Mouse (Mus musculus): Measurements from ENCODE around the gene Gemin6. TPM values are rescaled to one million over a fixed set of nuclear protein-coding genes. Genes with fewer than 3 reads are reported as not detected.

Gemin6 gene
- total and polyA plus RNA-seq, 3 experiments: 19.6 to 25.3 TPM; not detected in 1

DNA sequence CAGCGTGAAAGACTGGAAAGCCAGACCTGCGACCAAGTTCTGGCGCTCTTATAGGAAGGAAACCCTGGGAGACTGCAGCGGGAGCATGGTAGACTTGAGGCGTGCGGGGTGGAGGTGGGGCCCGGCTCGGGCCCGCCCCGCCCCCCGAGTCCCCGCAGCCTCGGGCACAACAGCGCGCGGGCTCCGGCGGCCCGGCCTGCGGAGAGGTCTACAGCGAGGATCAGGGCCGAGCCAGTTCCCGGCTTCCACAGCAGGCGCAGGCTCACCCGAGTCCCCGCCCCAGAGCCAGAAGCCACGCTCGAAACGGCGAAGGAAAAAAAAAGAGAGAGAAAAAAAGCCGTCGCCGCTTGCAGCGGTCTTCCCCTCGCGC is 18.0 kb upstream of the Gemin6 start:
- H3K9ac ChIP-seq (ENCODE audit: control insufficient read depth, low read depth, low read length, poor library complexity, severe bottlenecking): peak overlapping the region; percentile 100
- H3K79me2 ChIP-seq (ENCODE audit: control insufficient read depth, insufficient read depth, low read length, poor library complexity): peaks cover 30% of the 10 kb centered on the region
- DNase-seq (ENCODE audit: low read depth, low spot score): no peak
- H3K36me3 ChIP-seq (ENCODE audit: control insufficient read depth in 1 of 2, insufficient read depth in 2 of 2, low read length in 2 of 2): peaks cover 42% of the 10 kb centered on the region in 2 experiments
- H3K27me3 ChIP-seq (ENCODE audit: control insufficient read depth in 1 of 2, insufficient read depth in 2 of 2, low read length in 2 of 2): no peaks in the 10 kb centered on the region
- TF ChIP-seq SIN3A (IDR thresholded peaks at IDR 0.05; ENCODE audit: low read length) (0 out of 2 replicates have a peak, but pooled peaks have one; percentile 48), MXI1 (IDR thresholded peaks at IDR 0.05; ENCODE audit: low read depth, low read length) (peak; percentile 77; the same call in 1 of the 2 replicates), MAFK (IDR thresholded peaks at IDR 0.05; ENCODE audit: borderline replicate concordance, low read depth, low read length) (no peak), ETS1 (IDR thresholded peaks at IDR 0.05; ENCODE audit: low read depth, low read length) (0 out of 2 replicates have a peak, but pooled peaks have one; percentile 10), CHD1 (IDR thresholded peaks at IDR 0.05; ENCODE audit: low read depth, low read length) (peak; percentile 29; the same call in 1 of the 2 replicates)
- peaks cover 0 to 10% of the 10 kb centered on the region in 2 experiments; a peak in 3 of 4 replicates for H3K4me1 ChIP-seq (ENCODE audit: control insufficient read depth in 1 of 2, insufficient read depth in 2 of 2, low read length in 2 of 2)
- no peaks in the 10 kb centered on the region for H3K9me3 ChIP-seq (replicated peaks; ENCODE audit: insufficient read depth, low read length)
- H3K27ac ChIP-seq (ENCODE audit: control insufficient read depth, low read depth, low read length): peak overlapping the region; percentile 96
- H3K4me3 ChIP-seq (ENCODE audit: control insufficient read depth in 1 of 2, insufficient read depth in 1 of 2, low read depth in 2 of 2, low read length in 2 of 2): peak overlapping the region; percentile 62 to 98

GRCm38 (mm10) chr17:80206671-80207581 is 17.3 kb upstream of the Gemin6 start, which contains the start of the genes Srsf7 and Ttc39d:
Gene Srsf7 (minus strand): TSS chr17:80207307.
Gene Ttc39d (plus strand): TSS chr17:80207460.
- TF ChIP-seq E2F4 (IDR thresholded peaks at IDR 0.05; ENCODE audit: borderline replicate concordance, low read depth, low read length): peak; percentile 92
- TF ChIP-seq ELF1 (IDR thresholded peaks at IDR 0.05; ENCODE audit: low read depth, low read length): peak; percentile 93
- peak in 1 of 2 experiments; percentile 8; a peak in 1 of 4 replicates for TF ChIP-seq EP300 (IDR thresholded peaks at IDR 0.05; ENCODE audit: low read depth in 1 of 2, low read length in 2 of 2)
- TF ChIP-seq KAT2A (conservative IDR thresholded peaks at IDR 0.05; ENCODE audit: low read depth, low read length): peak; percentile 85
- TF ChIP-seq POLR2A (IDR thresholded peaks at IDR 0.05; ENCODE audit: control insufficient read depth in 1 of 2, insufficient read depth in 1 of 2, low read depth in 1 of 2, low read length in 2 of 2, poor library complexity in 1 of 2): peak; percentile 100
- TF ChIP-seq MYC (IDR thresholded peaks at IDR 0.05; ENCODE audit: low read depth, low read length): peak; percentile 92
- TF ChIP-seq ETS1 (IDR thresholded peaks at IDR 0.05; ENCODE audit: low read depth, low read length): peak; percentile 69; the same call in 1 of the 2 replicates
- TF ChIP-seq TCF12 (IDR thresholded peaks at IDR 0.05; ENCODE audit: low read depth, low read length): peak; percentile 63; the same call in 1 of the 2 replicates
- TF ChIP-seq ZKSCAN1 (IDR thresholded peaks at IDR 0.05; ENCODE audit: low read depth, low read length): no peak
- TF ChIP-seq MAX (IDR thresholded peaks at IDR 0.05; ENCODE audit: low read length): peak; percentile 82
- TF ChIP-seq NELFE (IDR thresholded peaks at IDR 0.05; ENCODE audit: low read depth, low read length): peak; percentile 100
- peak; percentile 98 for TF ChIP-seq MYB (IDR thresholded peaks at IDR 0.05; ENCODE audit: low read depth, low read length)
- no peak for TF ChIP-seq MAFK (IDR thresholded peaks at IDR 0.05; ENCODE audit: borderline replicate concordance, low read depth, low read length)
- TF ChIP-seq ZMIZ1 (IDR thresholded peaks at IDR 0.05; ENCODE audit: low read depth, low read length): peak; percentile 100
- TF ChIP-seq MXI1 (IDR thresholded peaks at IDR 0.05; ENCODE audit: low read depth, low read length): peak; percentile 81
- no peak for TF ChIP-seq GABPA (IDR thresholded peaks at IDR 0.05; ENCODE audit: low read depth, low read length)
- TF ChIP-seq MAZ (IDR thresholded peaks at IDR 0.05; ENCODE audit: low read depth, low read length): peak; percentile 91
- peak; percentile 84 for TF ChIP-seq HCFC1 (IDR thresholded peaks at IDR 0.05; ENCODE audit: low read depth, low read length)
- no peak for TF ChIP-seq RCOR1 (IDR thresholded peaks at IDR 0.05; ENCODE audit: low read depth, low read length)
- no peak for TF ChIP-seq CHD2 (IDR thresholded peaks at IDR 0.05; ENCODE audit: low read length)
- TF ChIP-seq NRF1 (IDR thresholded peaks at IDR 0.05; ENCODE audit: insufficient read depth, low read depth, low read length, poor library complexity, severe bottlenecking): peak; percentile 87
- peak; percentile 94 for TF ChIP-seq SIN3A (IDR thresholded peaks at IDR 0.05; ENCODE audit: low read length)
- peak; percentile 98 for TF ChIP-seq TBP (IDR thresholded peaks at IDR 0.05; ENCODE audit: low read depth, low read length)
- TF ChIP-seq POLR2AphosphoS2 (IDR thresholded peaks at IDR 0.05; ENCODE audit: low read length): peak; percentile 100
- peak; percentile 72; the same call in 1 of the 2 replicates for TF ChIP-seq CHD1 (IDR thresholded peaks at IDR 0.05; ENCODE audit: low read depth, low read length)
- peak; percentile 99; the same call in 1 of the 2 replicates for TF ChIP-seq POLR2AphosphoS5 (IDR thresholded peaks at IDR 0.05; ENCODE audit: borderline replicate concordance, low read depth, low read length)
- Histone ChIP-seq H3K9me3 (replicated peaks; ENCODE audit: insufficient read depth, low read length) (no peaks in the 10 kb centered on the region), H3K36me3 (ENCODE audit: control insufficient read depth in 1 of 2, insufficient read depth in 2 of 2, low read length in 2 of 2) (peaks cover 36 to 37% of the 10 kb centered on the region in 2 experiments), H3K27me3 (ENCODE audit: control insufficient read depth in 1 of 2, insufficient read depth in 2 of 2, low read length in 2 of 2) (no peaks in the 10 kb centered on the region), H3K9ac (ENCODE audit: control insufficient read depth, low read depth, low read length, poor library complexity, severe bottlenecking) (peak within 1 kb of the TSS; percentile 100), H3K79me2 (ENCODE audit: control insufficient read depth, insufficient read depth, low read length, poor library complexity) (peaks cover 30% of the 10 kb centered on the region), H3K4me3 (ENCODE audit: control insufficient read depth in 1 of 2, insufficient read depth in 1 of 2, low read depth in 2 of 2, low read length in 2 of 2) (peak within 1 kb of the TSS; percentile 79 to 98), H3K27ac (ENCODE audit: control insufficient read depth, low read depth, low read length) (peak within 1 kb of the TSS; percentile 96), H3K4me1 (ENCODE audit: control insufficient read depth in 1 of 2, insufficient read depth in 2 of 2, low read length in 2 of 2) (peaks cover 0 to 10% of the 10 kb centered on the region in 2 experiments; a peak in 3 of 4 replicates)
- DNase-seq (ENCODE audit: low read depth, low spot score): peak; percentile 99
